Mouse (Mus musculus) heart, embryonic 14.5 days (tissue): Measurements from ENCODE around the gene Melk. TPM values are rescaled to one million over a fixed set of nuclear protein-coding genes. Genes with fewer than 3 reads are reported as not detected.

Experiments used
- ATAC-seq: fragments of 200-750 bp; cut with Nextera tagmentation; 2 replicates; pipeline ENCODE4 v1.8.0; 2017; ENCODE audit warnings: low read depth, moderate TSS enrichment; ENCODE audit not compliant: insufficient number of reproducible peaks, insufficient read depth, low FRiP score
- H3K27ac ChIP-seq, 2 experiments: fragments of 200-500 bp in 1 of 2; fragments of 300-500 bp in 1 of 2; sonication (generic) in 1 of 2; replicated peaks in 1 of 2; 2 replicates each; pipeline ENCODE4 v1.5.1; 2012 to 2014; ENCODE audit warnings: low read depth in 2 of 2, low read length in 2 of 2, control low read depth in 1 of 2, mild to moderate bottlenecking in 1 of 2, mixed read lengths in 1 of 2; ENCODE audit not compliant: control insufficient read depth in 1 of 2, insufficient read depth in 1 of 2
- H3K27me3 ChIP-seq: fragments of 300-500 bp; sonication (generic); 2 replicates; pipeline ENCODE4 v1.6.1; 2014; ENCODE audit warnings: mild to moderate bottlenecking, low read length, control low read depth; ENCODE audit not compliant: control insufficient read depth, insufficient read depth
- H3K36me3 ChIP-seq: fragments of 300-500 bp; sonication (generic); 2 replicates; pipeline ENCODE4 v1.6.1; 2014; ENCODE audit warnings: mild to moderate bottlenecking, control low read depth, low read length, mixed read lengths; ENCODE audit not compliant: control insufficient read depth, insufficient read depth
- H3K4me1 ChIP-seq, 2 experiments: fragments of 200-500 bp in 1 of 2; fragments of 300-500 bp in 1 of 2; sonication (generic) in 1 of 2; 2 replicates each; pipeline ENCODE4 v1.6.1; 2012 to 2014; ENCODE audit warnings: low read length in 2 of 2, control low read depth in 1 of 2, mixed read lengths in 1 of 2; ENCODE audit not compliant: control insufficient read depth in 2 of 2, insufficient read depth in 2 of 2
- H3K4me2 ChIP-seq: fragments of 300-500 bp; sonication (generic); 2 replicates; pipeline ENCODE4 v1.6.1; 2014; ENCODE audit warnings: mild to moderate bottlenecking, low read length
- H3K4me3 ChIP-seq, 2 experiments: fragments of 200-500 bp in 1 of 2; fragments of 300-500 bp in 1 of 2; sonication (generic) in 1 of 2; 2 replicates each; pipeline ENCODE4 v1.5.1; 2012 to 2014; ENCODE audit warnings: low read length in 2 of 2, mild to moderate bottlenecking in 2 of 2, control low read depth in 1 of 2, low read depth in 1 of 2, moderate library complexity in 1 of 2; ENCODE audit not compliant: control insufficient read depth in 1 of 2, insufficient read depth in 1 of 2
- H3K9ac ChIP-seq: fragments of 300-500 bp; sonication (generic); 2 replicates; pipeline ENCODE4 v1.6.1; 2014; ENCODE audit warnings: mild to moderate bottlenecking, low read length
- H3K9me3 ChIP-seq: fragments of 300-500 bp; sonication (generic); 2 replicates; pipeline ENCODE4 v1.6.1; 2016; ENCODE audit warnings: low read length, control low read depth; ENCODE audit not compliant: control insufficient read depth
- WGBS: fragments of 180-500 bp; shearing (Covaris S2); extraction: QIAGEN DNeasy Blood & Tissue Kit; methylation state at CpG from one replicate; pipeline ENCODE4 v1.1.7; 2014; 5-methylcytosine and 5-hydroxymethylcytosine counted together
- polyA plus RNA-seq: library from polyadenylated mRNA; unstranded; fragments of >200 nt; fragmentation: Nextera tagmentation; extraction: Ambion mirVana; gene quantifications from 2 replicates; pipeline ENCODE4 v1.2.1, GENCODE M21; 2014

The Melk gene
- polyA plus RNA-seq, 1 experiment from 2014 or later, result 23.1 TPM

- Histone ChIP-seq H3K4me2 (no peak overlapping the region), H3K4me3 (no peak overlapping the region)
- 94% methylated on average over 8 of the region's 8 CpGs for WGBS
These were observed 34.3 kb downstream of the Melk start for GRCm38 (mm10) chr4:44335006-44335405.

DNA sequence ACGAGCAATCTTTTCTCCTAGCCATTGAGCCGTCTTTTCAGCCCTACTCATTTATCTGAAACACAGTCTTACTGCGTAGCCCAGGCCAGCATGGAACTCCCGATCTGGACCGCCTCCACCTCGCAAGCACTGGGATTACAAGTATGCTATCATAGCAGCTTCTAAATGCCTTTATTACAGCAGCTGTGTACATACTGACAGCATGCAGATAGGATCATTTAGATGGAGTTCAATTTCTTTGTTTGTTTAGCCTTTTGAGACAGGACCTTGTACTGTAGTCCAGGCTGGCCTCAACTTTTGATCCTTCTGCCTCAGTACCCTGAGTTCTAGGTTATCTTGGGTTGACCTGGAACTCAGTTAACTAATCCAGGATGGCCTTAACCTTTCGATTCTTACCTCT lies 61.0 kb downstream of the Melk start:
- Histone ChIP-seq H3K9me3 (no peaks in the 10 kb centered on the region), H3K4me2 (no peak overlapping the region), H3K9ac (no peak overlapping the region), H3K27ac (no peak overlapping the region), H3K27me3 (no peaks in the 10 kb centered on the region), H3K4me1 (peaks cover 5% of the 10 kb centered on the region in 2 experiments), H3K36me3 (peaks cover 20% of the 10 kb centered on the region; the same call in 1 of the 2 replicates), H3K4me3 (no peak overlapping the region)
- ATAC-seq, result no peak
- WGBS, result 94% methylated on average over 7 of the region's 7 CpGs

More at GRCm38 (mm10) chr4:44335006-44335405, 34.3 kb downstream of the Melk start:
- no peak for ATAC-seq
- Histone ChIP-seq H3K4me1 (no peaks in the 10 kb centered on the region; a peak in 1 of 4 replicates), H3K9ac (no peak overlapping the region), H3K36me3 (peaks cover 26% of the 10 kb centered on the region), H3K9me3 (no peaks in the 10 kb centered on the region), H3K27ac (no peak overlapping the region), H3K27me3 (no peaks in the 10 kb centered on the region)

DNA sequence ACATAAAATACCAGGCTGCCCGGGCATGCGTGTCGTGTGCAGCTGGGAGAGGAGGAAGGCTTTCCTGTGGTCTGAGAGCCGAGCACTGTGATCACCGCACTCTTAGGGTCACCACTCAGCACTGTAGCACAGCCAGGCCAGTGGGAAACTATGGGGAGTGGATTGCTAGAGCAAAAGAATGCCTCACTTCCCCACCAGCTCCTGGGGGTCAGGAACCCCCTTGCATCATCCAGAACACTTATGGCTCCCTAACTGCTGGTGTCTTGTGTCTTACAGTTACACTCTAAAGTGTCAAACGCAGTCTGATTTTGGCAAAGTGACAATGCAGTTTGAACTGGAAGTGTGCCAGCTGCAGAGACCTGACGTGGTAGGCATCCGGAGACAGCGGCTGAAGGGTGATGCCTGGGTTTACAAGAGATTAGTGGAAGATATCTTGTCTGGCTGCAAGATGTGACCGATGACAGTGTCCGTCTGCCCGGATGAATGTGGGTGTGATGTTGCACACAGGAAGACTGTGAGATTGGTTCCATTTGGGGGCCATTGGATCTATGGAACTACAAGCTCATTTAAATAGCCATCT lies 62.8 kb downstream of the Melk start:
- no peak for ATAC-seq
- H3K36me3 ChIP-seq, result peaks cover 20% of the 10 kb centered on the region; the same call in 1 of the 2 replicates
- H3K4me3 ChIP-seq, result no peak overlapping the region
- peaks cover 5% of the 10 kb centered on the region in 2 experiments for H3K4me1 ChIP-seq
- WGBS, result 40% methylated on average over 12 of the region's 12 CpGs
- no peak overlapping the region for H3K4me2 ChIP-seq
- H3K27ac ChIP-seq, result no peak overlapping the region
- no peak overlapping the region for H3K9ac ChIP-seq
- no peaks in the 10 kb centered on the region for H3K9me3 ChIP-seq
- H3K27me3 ChIP-seq, result no peaks in the 10 kb centered on the region

GRCm38 (mm10) chr4:44392231-44393216 lies 91.8 kb downstream of the Melk start:
- H3K4me1 ChIP-seq, result no peaks in the 10 kb centered on the region
- H3K9me3 ChIP-seq, result no peaks in the 10 kb centered on the region
- no peak overlapping the region for H3K9ac ChIP-seq
- H3K36me3 ChIP-seq, result no peaks in the 10 kb centered on the region
- H3K4me2 ChIP-seq, result no peak overlapping the region
- H3K27ac ChIP-seq, result no peak overlapping the region
- no peak for ATAC-seq
- no peak overlapping the region for H3K4me3 ChIP-seq
- WGBS, result 76% methylated on average over 37 of the region's 37 CpGs
- no peaks in the 10 kb centered on the region for H3K27me3 ChIP-seq

DNA sequence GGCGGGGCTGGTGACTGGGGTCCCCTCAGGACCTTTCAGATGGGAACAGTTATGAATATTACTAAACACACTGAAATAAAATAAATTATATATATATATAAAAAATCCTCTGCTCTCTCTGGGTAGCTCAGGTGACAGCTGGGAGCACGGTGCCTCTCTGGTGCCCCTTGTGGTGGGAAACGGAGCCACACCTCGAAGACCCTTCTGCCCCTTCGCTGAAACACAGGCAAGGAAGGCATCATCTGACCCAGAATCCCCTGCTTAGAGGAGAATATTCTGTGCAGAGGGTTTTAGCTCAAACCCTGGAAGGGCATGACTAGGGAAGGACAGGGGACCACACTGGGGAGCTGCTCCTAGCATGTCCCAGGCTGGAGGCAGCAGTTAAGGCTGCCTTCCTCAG lies 101.9 kb downstream of the Melk start:
- under 1% methylated on average over 5 of the region's 5 CpGs for WGBS
- H3K27me3 ChIP-seq, result no peaks in the 10 kb centered on the region

DNA sequence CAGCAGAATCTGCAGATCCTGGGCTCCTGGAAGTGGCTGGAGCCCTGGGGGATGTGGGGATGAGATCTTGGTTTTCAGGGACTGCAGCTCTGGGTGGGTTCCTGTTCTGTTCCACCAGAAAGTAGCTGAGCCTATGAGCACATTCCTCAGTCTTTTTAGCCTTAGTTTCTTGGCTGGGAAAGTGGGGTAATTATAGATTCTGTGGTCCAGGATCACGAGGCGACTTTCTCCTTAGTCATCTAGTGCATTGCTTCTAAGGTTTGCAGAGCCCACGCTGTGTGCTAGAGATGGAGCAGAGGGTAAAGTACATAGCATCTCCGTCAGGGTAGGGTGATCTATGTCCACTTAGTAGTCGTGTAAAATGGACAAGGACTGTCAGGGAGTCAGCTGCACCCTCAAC lies 103.8 kb downstream of the Melk start:
- Histone ChIP-seq H3K27me3 (no peaks in the 10 kb centered on the region), H3K9me3 (no peaks in the 10 kb centered on the region), H3K4me2 (no peak overlapping the region), H3K9ac (no peak overlapping the region), H3K4me3 (no peak overlapping the region), H3K4me1 (no peaks in the 10 kb centered on the region), H3K27ac (no peak overlapping the region), H3K36me3 (no peaks in the 10 kb centered on the region)
- ATAC-seq, result 0 out of 2 replicates have a peak, but pooled peaks have one; percentile 31
- WGBS, result 63% methylated on average over 5 of the region's 5 CpGs

More for the DNA sequence above, 101.9 kb downstream of the Melk start:
- H3K4me1 ChIP-seq, result no peaks in the 10 kb centered on the region
- H3K27ac ChIP-seq, result no peak overlapping the region
- no peak overlapping the region for H3K4me3 ChIP-seq
- no peak overlapping the region for H3K9ac ChIP-seq
- no peak for ATAC-seq
- H3K9me3 ChIP-seq, result no peaks in the 10 kb centered on the region
- no peaks in the 10 kb centered on the region for H3K36me3 ChIP-seq
- H3K4me2 ChIP-seq, result no peak overlapping the region
